Mouse (Mus musculus) ES-E14 (cell line): ENCODE data around the gene Zfp78.

Experiments
- CHD2 ChIP-seq: IDR thresholded peaks from 2 replicates; pipeline ENCODE4 v1.6.1; 2014; ENCODE audit warnings: mild to moderate bottlenecking, low read depth, low read length, inconsistent platforms
- HCFC1 ChIP-seq: IDR thresholded peaks from 2 replicates; pipeline ENCODE4 v1.6.1; 2012; ENCODE audit warnings: low read length, inconsistent platforms, borderline replicate concordance; ENCODE audit not compliant: insufficient read depth
- MAFK ChIP-seq: IDR thresholded peaks from 2 replicates; pipeline ENCODE4 v1.6.1; 2014; ENCODE audit warnings: mild to moderate bottlenecking, low read depth, low read length, inconsistent platforms; ENCODE audit not compliant: insufficient read depth
- ZC3H11A ChIP-seq: IDR thresholded peaks from 2 replicates; pipeline ENCODE4 v1.6.1; 2012; ENCODE audit warnings: low read depth, mild to moderate bottlenecking, inconsistent platforms, low read length, borderline replicate concordance
- ZNF384 ChIP-seq: IDR thresholded peaks from 2 replicates; pipeline ENCODE4 v1.6.1; 2012; ENCODE audit warnings: low read depth, low read length, inconsistent platforms

- TF ChIP-seq MAFK (no peak), ZC3H11A (peak; percentile 43; the same call in 1 of the 2 replicates), HCFC1 (no peak), ZNF384 (no peak), CHD2 (no peak)
Measured at GRCm38 (mm10) chr7:6358937-6359590, 4.0 kb upstream of the Zfp78 start.
